Comparison of ENCODE assay signal across 8 mouse cellular contexts in genomic region chr12:69513166-69513565, GRCm38 (mm10).
DNase-seq lines count a peak whose midpoint lies in the region; ATAC-seq lines count a peak whose summit lies in the region.
"Had no signal": no experiment of that assay in that cellular context is flagged by ENCODE, and none has a peak within 500 bp of the region (broad histone marks: within the 10 kb centered on the region; RNA-seq: fewer than 3 reads in every experiment).

No protein-coding gene starts in this region.

- H3K36me3 ChIP-seq in forebrain, embryonic 12.5 days (replicated peaks), result no peaks in the 10 kb centered on the region

- no peaks in the 10 kb centered on the region for H3K9me3 ChIP-seq in forebrain, embryonic 12.5 days

- peak; percentile 59 for DNase-seq in CD4-positive helper T cell, adult 2 months (ENCODE audit: low read depth, low spot score)
- DNase-seq in adipocyte (ENCODE audit: low spot score), result peak; percentile 21
- DNase-seq in large intestine, adult 2 months (ENCODE audit: low read depth, low spot score), result peak; percentile 83
- DNase-seq in yolk sac, embryonic 10.5 days (ENCODE audit: low spot score), result no peak

- H3K4me1 ChIP-seq in forebrain, embryonic 12.5 days, result 0 out of 2 replicates have a peak, but pooled peaks cover 3% of the 10 kb centered on the region

- H3K4me2 ChIP-seq in forebrain, embryonic 12.5 days, result no peak overlapping the region

- H3K9ac ChIP-seq in forebrain, embryonic 12.5 days, result no peak overlapping the region

- ATAC-seq in monocyte, adult 5-6 weeks (replicated peaks; ENCODE audit: insufficient number of reproducible peaks, low FRiP score, low TSS enrichment, poor library complexity, severe bottlenecking), result peak; percentile 88
- ATAC-seq in erythroid progenitor cell, adult 5-6 weeks (replicated peaks; ENCODE audit: low FRiP score, poor library complexity, severe bottlenecking), result no peak
- ATAC-seq in forebrain, embryonic 12.5 days (ENCODE audit: low FRiP score), result no peak

- no peak overlapping the region for H3K4me3 ChIP-seq in forebrain, embryonic 12.5 days (replicated peaks)
- H3K4me3 ChIP-seq: erythroblast, embryonic 14.5 days had no signal

- no peaks in the 10 kb centered on the region for H3K27me3 ChIP-seq in forebrain, embryonic 12.5 days

- WGBS in large intestine, adult 2 months, result 20% methylated on average over 4 of the region's 4 CpGs
- WGBS in forebrain, embryonic 12.5 days, result 74% methylated on average over 4 of the region's 4 CpGs

- no peak overlapping the region for H3K27ac ChIP-seq in forebrain, embryonic 12.5 days
